Mouse (Mus musculus): ENCODE data around the gene Rhox10.
"Not testable (repeated sequence)": the region's sequence is repeated elsewhere in the genome, so short reads cannot be mapped to it uniquely, and the experiment has no call there.

The Rhox10 gene

GRCm38 (mm10) chrX:38066175-38066574 lies at the start of gene Rhox10:
TSS of gene Rhox10 (plus strand) at chrX:38066475.
- no peak for DNase-seq (ENCODE audit: low spot score)

- not testable (repeated sequence) for DNase-seq (ENCODE audit: low spot score)
These were observed 47.7 kb upstream of the Rhox10 start, which contains the start of gene Btg1-ps1 for GRCm38 (mm10) chrX:38018597-38018996. TSS of gene Btg1-ps1 (minus strand) at chrX:38018815.

- no peak for DNase-seq (ENCODE audit: low spot score)
These were observed 32.4 kb upstream of the Rhox10 start for GRCm38 (mm10) chrX:38033841-38034240.

GRCm38 (mm10) chrX:38039666-38040065 lies 26.6 kb upstream of the Rhox10 start:
- no peak for DNase-seq (ENCODE audit: low spot score)

- DNase-seq (ENCODE audit: low spot score): not testable (repeated sequence)
These were observed 23.3 kb upstream of the Rhox10 start, which contains the start of gene Btg1-ps2 for GRCm38 (mm10) chrX:38043014-38043413. TSS of gene Btg1-ps2 (minus strand) at chrX:38043114.

GRCm38 (mm10) chrX:38061544-38061943 lies 4.7 kb upstream of the Rhox10 start:
- peak; percentile 16 for DNase-seq (ENCODE audit: low spot score)

GRCm38 (mm10) chrX:38084226-38084625 lies 18.0 kb downstream of the Rhox10 start:
- DNase-seq (ENCODE audit: low spot score): peak; percentile 60

GRCm38 (mm10) chrX:38085041-38085440 lies 18.8 kb downstream of the Rhox10 start, which contains the start of gene Rhox11:
TSS of gene Rhox11 (minus strand) at chrX:38085141.
- no peak for DNase-seq (ENCODE audit: low spot score)

GRCm38 (mm10) chrX:38110807-38111206 lies 44.5 kb downstream of the Rhox10 start, which contains the start of gene Rhox12:
TSS of gene Rhox12 (minus strand) at chrX:38110907.
- DNase-seq (ENCODE audit: low spot score): no peak

- DNase-seq (ENCODE audit: low spot score): no peak
These were observed 54.7 kb downstream of the Rhox10 start, which contains the start of gene Rhox13 for GRCm38 (mm10) chrX:38120982-38121381. TSS of gene Rhox13 (plus strand) at chrX:38121219.
